Mouse (Mus musculus) kidney, adult 2 months (tissue): ENCODE results near the gene Ace. TPM values are rescaled to one million over a fixed set of nuclear protein-coding genes. Genes with fewer than 3 reads are reported as not detected.

Experiments
- DNase-seq: peaks from one replicate; pipeline ENCODE4 v3.0.0; 2021
- H3K27ac ChIP-seq: fragments of 200-500 bp; 2 replicates; pipeline ENCODE4 v1.5.1; 2012; ENCODE audit warnings: low read depth, low read length, control low read depth, inconsistent platforms; ENCODE audit not compliant: insufficient read depth
- H3K27me3 ChIP-seq: fragments of 200-500 bp; replicated peaks from 2 replicates; pipeline ENCODE4 v1.6.1; 2012; ENCODE audit warnings: mild to moderate bottlenecking, moderate library complexity, low read length, inconsistent platforms; ENCODE audit not compliant: control insufficient read depth, insufficient read depth
- H3K36me3 ChIP-seq: fragments of 200-500 bp; 2 replicates; pipeline ENCODE4 v1.6.1; 2012; ENCODE audit warnings: mild to moderate bottlenecking, moderate library complexity, low read length, inconsistent platforms; ENCODE audit not compliant: control insufficient read depth, insufficient read depth
- H3K4me1 ChIP-seq: fragments of 200-500 bp; 2 replicates; pipeline ENCODE4 v1.6.1; 2011; ENCODE audit warnings: low read length; ENCODE audit not compliant: control insufficient read depth, insufficient read depth
- H3K4me3 ChIP-seq: fragments of 200-500 bp; 2 replicates; pipeline ENCODE4 v1.5.1; 2011; ENCODE audit warnings: mild to moderate bottlenecking, low read depth, low read length, control low read depth; ENCODE audit not compliant: insufficient read depth
- CTCF ChIP-seq: fragments of 200-500 bp; conservative IDR thresholded peaks from 2 replicates; pipeline ENCODE4 v1.5.1; 2011; ENCODE audit warnings: low read depth, mild to moderate bottlenecking, control low read depth, low read length, moderate library complexity, mixed read lengths; ENCODE audit not compliant: insufficient read depth, insufficient read length
- POLR2A ChIP-seq: fragments of 200-500 bp; IDR thresholded peaks from one replicate; pipeline ENCODE4 v1.6.1; 2011; ENCODE audit warnings: low read depth, low read length, control low read depth
- WGBS: fragments of 180-500 bp; shearing (Covaris S2); methylation state at CpG from one replicate; pipeline ENCODE4 v1.1.7; 2018; 5-methylcytosine and 5-hydroxymethylcytosine counted together
- polyA plus RNA-seq: library from polyadenylated mRNA; depleted of rRNA; stranded (reverse); fragments of >200 nt; gene quantifications from 2 replicates; pipeline ENCODE4 v1.2.3, GENCODE M21; 2012; rRNA removed

Gene Ace
- polyA plus RNA-seq, 1 experiment = 68.0 TPM

DNA sequence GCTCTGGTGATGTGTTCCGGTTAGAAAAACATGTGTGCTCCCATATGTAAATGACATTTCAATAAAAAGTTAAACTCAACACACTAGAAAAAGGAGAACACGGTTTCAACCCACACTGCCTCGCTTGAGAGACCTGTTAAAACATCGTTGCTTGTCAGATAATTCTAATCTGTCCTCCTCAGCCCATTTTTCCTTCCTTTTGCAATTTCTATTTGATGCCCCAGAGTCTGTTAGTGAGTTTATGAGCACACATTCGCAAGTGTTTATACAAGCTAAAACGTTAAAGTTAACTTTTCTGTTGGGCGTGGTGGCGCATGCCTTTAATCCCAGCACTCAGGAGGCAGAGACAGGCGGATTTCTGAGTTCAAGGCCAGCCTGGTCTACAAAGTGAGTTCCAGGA lies 67.2 kb downstream of the Ace start:
- Histone ChIP-seq H3K4me1 (peaks cover 4% of the 10 kb centered on the region; the same call in 1 of the 2 replicates), H3K27me3 (no peaks in the 10 kb centered on the region), H3K36me3 (no peaks in the 10 kb centered on the region), H3K27ac (no peak overlapping the region), H3K4me3 (no peak overlapping the region)
- 90% methylated on average over 9 of the region's 9 CpGs for WGBS
- DNase-seq = no peak
- TF ChIP-seq CTCF (no peak), POLR2A (no peak)

DNA sequence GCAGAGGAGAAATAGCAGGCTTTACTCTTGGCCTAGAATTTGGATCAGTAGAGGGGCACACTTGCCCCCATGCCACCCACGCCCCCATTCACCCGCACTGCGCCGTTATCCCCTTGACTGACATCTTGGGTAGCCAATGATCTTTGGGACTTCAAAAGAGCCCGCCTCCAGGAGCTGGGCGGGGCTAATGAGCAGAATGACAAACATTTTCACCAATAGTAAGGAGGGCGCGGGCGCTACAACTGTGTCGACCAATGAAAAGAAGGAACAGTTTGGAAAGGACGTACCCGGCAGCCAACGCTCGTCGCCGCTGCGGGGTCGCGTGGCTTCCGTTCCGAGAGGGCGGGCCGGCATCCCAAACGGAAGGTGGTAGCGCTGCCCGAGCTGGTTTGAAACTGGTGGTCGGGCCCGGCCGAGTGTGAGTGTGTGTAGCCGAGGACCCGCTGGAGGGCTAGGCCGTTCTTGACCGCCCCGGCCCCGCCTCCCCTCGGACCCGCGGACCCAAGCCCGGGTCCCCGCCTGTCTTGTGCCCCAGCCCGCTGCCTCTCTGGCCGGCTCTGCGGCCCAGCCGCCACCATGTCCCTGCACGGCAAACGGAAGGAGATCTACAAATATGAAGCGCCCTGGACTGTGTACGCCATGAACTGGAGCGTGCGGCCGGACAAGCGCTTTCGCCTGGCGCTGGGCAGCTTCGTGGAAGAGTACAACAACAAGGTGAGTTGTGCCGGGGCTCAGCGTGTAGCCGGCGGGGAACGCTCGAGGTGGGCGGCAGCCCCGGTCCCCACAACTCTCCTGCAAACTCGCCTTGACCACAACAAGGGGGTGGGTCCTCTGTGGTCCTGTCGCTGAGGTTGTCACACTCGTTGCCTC lies 69.0 kb downstream of the Ace start, which contains the start of gene Dcaf7:
Dcaf7 (plus strand) TSS at position 325 of the 870 bp plus-strand sequence.
- Histone ChIP-seq H3K27me3 (no peaks in the 10 kb centered on the region), H3K4me3 (peak within 1 kb of the TSS; percentile 89), H3K27ac (0 out of 2 replicates have a peak within 1 kb of the TSS, but pooled peaks have one; percentile 24), H3K36me3 (no peaks in the 10 kb centered on the region), H3K4me1 (peaks cover 4% of the 10 kb centered on the region; the same call in 1 of the 2 replicates)
- peak; percentile 99 for DNase-seq
- under 1% methylated on average over 66 of the region's 66 CpGs for WGBS
- TF ChIP-seq CTCF (no peak), POLR2A (peak; percentile 76)

DNA sequence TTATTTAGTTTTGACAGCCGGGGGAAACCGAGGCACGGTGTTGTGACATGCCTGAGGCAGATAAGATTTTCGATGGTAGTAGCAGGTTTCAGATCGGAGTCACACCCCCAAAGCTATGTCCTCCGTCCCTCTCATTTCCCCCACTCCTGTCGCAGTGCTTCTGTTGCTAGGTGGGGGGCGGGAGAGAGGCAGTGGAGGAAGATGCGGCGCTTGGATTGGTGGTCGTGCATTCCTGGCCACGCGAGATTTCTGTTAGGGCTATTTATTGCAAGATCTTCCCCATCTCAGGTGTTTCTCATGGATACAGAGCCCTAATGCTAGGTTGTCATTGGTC lies 69.6 kb downstream of the Ace start:
- Histone ChIP-seq H3K4me3 (peak overlapping the region; percentile 89), H3K27ac (no peak overlapping the region), H3K36me3 (no peaks in the 10 kb centered on the region), H3K27me3 (no peaks in the 10 kb centered on the region), H3K4me1 (peaks cover 4% of the 10 kb centered on the region; the same call in 1 of the 2 replicates)
- no peak for TF ChIP-seq POLR2A
- no peak for TF ChIP-seq CTCF
- WGBS = 1% methylated on average over 13 of the region's 13 CpGs
- no peak for DNase-seq

Other genes with a start within 250 kb of the Ace start
- gene Cyb561, start 14.6 kb upstream of the Ace start, polyA plus RNA-seq = 31.1 and 32.2 TPM in 2 replicates
- 0.06 and 0.07 TPM in 2 replicates for gene Ace3, start 26.7 kb downstream of the Ace start, polyA plus RNA-seq
- 0.04 and 0.06 TPM in 2 replicates for gene Kcnh6, start 40.2 kb downstream of the Ace start, polyA plus RNA-seq
- gene Dcaf7, start 68.9 kb downstream of the Ace start, polyA plus RNA-seq = 34.1 and 37.7 TPM in 2 replicates
- gene Taco1, start 98.1 kb downstream of the Ace start, polyA plus RNA-seq = 21.3 and 21.4 TPM in 2 replicates
- 27.8 and 31.6 TPM in 2 replicates for gene Map3k3, start 116.7 kb downstream of the Ace start, polyA plus RNA-seq
- gene Gm10840, start 192.9 kb downstream of the Ace start, polyA plus RNA-seq = not detected in 2 replicates
- 27.8 and 48.3 TPM in 2 replicates for gene Limd2, start 192.9 kb downstream of the Ace start, polyA plus RNA-seq
- 28.4 and 28.5 TPM in 2 replicates for gene Strada, start 234.2 kb downstream of the Ace start, polyA plus RNA-seq
- gene Ccdc47, start 248.4 kb downstream of the Ace start, polyA plus RNA-seq = 14.0 and 20.6 TPM in 2 replicates
- gene Ddx42, start 249.0 kb downstream of the Ace start, polyA plus RNA-seq = 8.3 and 10.0 TPM in 2 replicates